Mouse (Mus musculus) olfactory bulb, adult 2 months (tissue): Measurements from ENCODE around the gene Bbs9.

Experiments used
- CTCF ChIP-seq: fragments of 200-500 bp; IDR thresholded peaks from 2 replicates; pipeline ENCODE4 v1.5.1; 2012; ENCODE audit warnings: low read depth, mild to moderate bottlenecking, low read length, moderate library complexity; ENCODE audit not compliant: insufficient read depth
- POLR2A ChIP-seq: fragments of 200-500 bp; IDR thresholded peaks from 2 replicates; pipeline ENCODE4 v1.6.1; 2012; ENCODE audit warnings: mild to moderate bottlenecking, low read depth, low read length, moderate library complexity; ENCODE audit not compliant: insufficient read depth

- TF ChIP-seq CTCF (no peak), POLR2A (no peak)
Observed at GRCm38 (mm10) chr9:22870661-22871060, 395.1 kb downstream of the Bbs9 start.
